Mouse (Mus musculus): ENCODE measurements around the gene Ccl8.

Gene Ccl8

DNA sequence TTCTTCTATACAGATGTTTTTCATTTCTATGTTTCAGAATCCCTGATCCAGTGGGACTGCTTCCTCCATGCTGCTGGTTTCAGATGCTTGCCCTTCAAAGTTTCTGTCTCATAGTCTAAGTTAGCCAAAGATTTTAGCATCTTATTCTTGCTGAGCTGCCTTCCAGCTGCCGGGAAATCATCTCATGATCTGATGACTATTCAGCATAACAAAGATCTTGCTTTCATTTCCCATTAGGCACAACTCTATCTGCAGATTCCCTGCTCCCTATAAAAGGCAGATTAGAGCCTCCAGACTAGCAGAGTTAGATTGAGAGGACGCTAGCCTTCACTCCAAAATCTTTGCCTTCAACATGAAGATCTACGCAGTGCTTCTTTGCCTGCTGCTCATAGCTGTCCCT lies at the start of gene Ccl8:
TSS of gene Ccl8 (plus strand) at position 301 of the 400 bp plus-strand sequence.
- in situ Hi-C loops (cut with MboI, MseI) = no loop called here

- in situ Hi-C loops (cut with MboI, MseI) = no loop called here
Observed at GRCm38 (mm10) chr11:82066953-82067571, 47.9 kb upstream of the Ccl8 start.

DNA sequence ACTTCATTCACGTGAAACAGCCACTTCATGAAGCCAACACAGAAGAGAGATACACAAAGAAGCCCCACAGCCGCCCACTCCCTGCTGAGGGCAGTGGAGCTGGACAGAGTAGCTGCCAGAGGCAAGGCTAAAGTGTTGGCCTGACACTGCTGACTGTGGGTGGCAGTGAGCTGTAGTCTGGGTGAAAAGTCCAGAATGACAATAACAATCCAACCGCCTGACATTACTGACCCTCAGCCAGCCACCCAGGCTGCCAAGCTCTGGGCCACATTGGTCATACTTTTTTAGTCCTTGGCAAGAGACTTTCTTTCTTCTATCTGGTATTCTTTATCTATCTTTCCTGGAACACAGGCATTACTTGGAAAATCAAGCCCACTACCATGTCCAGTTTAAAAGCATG lies 43.9 kb upstream of the Ccl8 start:
- in situ Hi-C loops (cut with MboI, MseI) = no loop called here

GRCm38 (mm10) chr11:82072374-82072773 lies 42.6 kb upstream of the Ccl8 start:
- in situ Hi-C loops (cut with MboI, MseI) = no loop called here

GRCm38 (mm10) chr11:82072984-82073383 lies 42.0 kb upstream of the Ccl8 start:
- in situ Hi-C loops (cut with MboI, MseI) = no loop called here

- in situ Hi-C loops (cut with MboI, MseI) = no loop called here
Observed at GRCm38 (mm10) chr11:82073686-82074085, 41.3 kb upstream of the Ccl8 start.

GRCm38 (mm10) chr11:82077031-82077430 lies 38.0 kb upstream of the Ccl8 start:
- in situ Hi-C loops (cut with MboI, MseI) = no loop called here

DNA sequence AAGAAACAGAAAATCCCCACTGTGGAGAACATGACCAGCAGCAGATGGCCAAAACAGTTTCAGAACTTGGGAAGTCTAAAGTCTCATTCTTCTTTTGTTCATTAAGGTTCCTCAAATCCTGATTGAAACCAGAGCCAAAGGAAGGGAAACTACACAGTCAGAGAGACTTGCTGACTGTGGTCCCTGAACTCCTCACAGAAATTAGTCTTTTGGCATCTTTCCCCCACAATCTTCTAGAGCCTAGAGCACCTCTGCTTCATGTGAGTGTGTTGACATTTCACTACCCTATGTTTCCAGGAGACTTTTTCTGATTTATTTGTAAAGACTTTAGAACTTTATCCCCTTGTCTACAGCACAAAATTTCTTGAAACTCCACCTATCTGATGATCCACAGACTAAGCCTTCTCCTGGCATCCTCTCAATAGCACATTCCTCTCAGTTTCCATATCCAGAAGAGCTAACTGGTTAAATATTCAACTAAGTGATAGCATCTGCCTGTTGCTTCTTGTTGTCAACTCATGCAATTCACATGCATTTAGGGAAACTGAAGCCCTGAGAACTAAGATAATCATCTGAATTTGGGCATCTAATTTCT lies 36.8 kb upstream of the Ccl8 start:
- in situ Hi-C loops (cut with MboI, MseI) = no loop called here

DNA sequence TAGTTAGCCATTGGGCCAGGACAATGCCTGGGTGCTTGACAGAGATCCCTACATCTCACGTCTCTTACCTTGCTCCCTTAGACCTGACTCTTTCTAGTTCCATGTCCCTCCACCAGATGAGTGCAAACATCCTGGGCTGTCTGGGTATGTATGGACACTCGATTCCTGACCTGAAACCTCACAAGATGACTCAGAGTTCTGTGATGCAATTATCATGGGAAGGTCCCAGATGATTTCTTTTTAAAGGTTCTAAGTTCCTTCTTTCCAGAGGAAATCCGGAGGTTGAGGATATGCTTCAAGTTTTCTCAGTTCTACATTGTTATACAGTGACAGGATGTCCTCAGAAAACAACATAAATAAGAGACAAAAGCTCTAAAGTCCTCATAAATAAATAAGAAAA lies 34.1 kb upstream of the Ccl8 start:
- in situ Hi-C loops (cut with MboI, MseI) = loop anchor here (10.0 kb wide), 1 partner anchor 686 kb away; no protein-coding TSS in a partner anchor

- in situ Hi-C loops (cut with MboI, MseI) = loop anchor here (10.0 kb wide), 1 partner anchor 690 kb away; no protein-coding TSS in a partner anchor
Observed at GRCm38 (mm10) chr11:82084360-82084759, 30.6 kb upstream of the Ccl8 start.

DNA sequence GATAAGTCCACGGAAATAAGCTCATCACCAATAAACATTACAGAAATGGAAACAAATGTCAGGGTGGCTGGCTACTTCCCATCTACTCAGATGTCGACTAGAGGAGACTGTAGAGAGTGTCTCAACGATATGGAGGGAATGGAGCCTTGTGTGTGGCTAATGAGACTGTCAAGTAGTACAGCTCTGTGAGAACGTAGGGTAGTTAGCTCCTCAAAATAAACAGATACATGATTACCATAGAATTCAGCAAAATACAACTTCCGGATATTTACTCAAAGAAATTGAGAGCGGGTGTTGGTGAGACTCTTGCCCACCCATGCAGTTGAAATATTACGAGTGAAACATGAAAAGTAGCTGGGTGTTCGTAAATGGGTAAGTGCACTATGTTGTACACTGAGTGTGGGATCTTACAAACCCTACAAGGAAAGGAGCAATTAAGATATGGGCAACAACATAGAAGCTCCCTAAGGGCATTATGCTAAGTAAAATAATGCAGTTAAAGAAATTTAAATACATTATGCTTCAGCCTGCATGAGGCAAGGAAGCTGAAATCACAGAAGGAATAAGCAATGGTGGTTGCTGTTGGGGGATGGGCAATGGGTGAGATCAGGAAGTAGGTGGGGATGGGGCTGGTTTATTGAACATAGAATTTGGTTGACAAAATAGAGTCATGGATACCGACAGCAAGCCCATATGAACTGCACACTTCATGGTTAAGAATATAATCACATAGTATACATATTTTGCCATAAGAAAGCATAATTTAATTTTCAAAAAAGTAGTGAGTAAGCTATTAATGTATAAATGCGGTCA lies 15.3 kb upstream of the Ccl8 start:
- in situ Hi-C loops (cut with MboI, MseI) = no loop called here

GRCm38 (mm10) chr11:82101087-82101486 lies 13.9 kb upstream of the Ccl8 start:
- in situ Hi-C loops (cut with MboI, MseI) = no loop called here

GRCm38 (mm10) chr11:82101529-82101928 lies 13.5 kb upstream of the Ccl8 start, which contains the start of gene Ccl12:
Gene Ccl12, plus strand, starts transcription at chr11:82101845.
- in situ Hi-C loops (cut with MboI, MseI) = no loop called here

GRCm38 (mm10) chr11:82109611-82110010 lies 5.4 kb upstream of the Ccl8 start:
- in situ Hi-C loops (cut with MboI, MseI) = no loop called here

DNA sequence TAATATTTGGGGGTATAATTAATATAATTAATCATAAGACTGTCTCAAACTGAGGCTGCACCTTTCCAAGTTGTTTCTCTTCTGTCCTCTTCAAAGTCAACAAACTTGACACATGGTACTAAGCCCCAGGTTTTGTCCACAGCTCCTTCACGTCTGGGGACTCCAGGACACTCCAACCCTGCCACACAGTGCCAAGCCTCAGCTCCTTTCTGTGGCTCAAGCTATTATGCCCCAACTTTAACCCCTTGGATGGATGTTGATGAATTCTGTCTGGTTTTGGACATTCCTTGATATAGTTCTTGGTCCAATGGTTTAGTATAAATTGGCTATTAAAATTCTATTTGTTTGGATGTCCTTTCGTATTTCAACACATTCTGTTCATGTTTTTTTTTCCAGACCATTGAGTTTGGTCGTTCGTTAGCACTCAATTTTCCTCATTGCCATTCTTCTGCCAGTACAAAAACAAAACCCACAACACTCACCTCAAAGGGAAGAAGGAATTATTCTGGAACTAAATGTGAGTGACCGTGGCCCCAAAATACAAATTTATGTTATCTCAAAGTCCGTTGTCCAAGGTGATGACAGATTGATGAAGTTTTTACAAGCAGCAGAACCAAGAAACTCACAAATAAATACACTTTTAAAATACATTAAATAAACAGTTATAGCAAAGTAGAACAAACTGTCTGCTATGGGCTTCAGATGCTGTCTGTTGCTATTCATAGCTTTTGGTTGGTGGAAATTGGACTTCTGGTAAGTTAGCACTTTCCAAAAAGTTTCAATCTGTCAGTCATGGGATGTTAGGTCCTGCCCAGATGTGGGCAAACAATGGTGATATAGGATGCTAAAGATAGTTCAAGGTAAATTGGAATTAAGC lies 4.4 kb upstream of the Ccl8 start:
- in situ Hi-C loops (cut with MboI, MseI) = no loop called here

- in situ Hi-C loops (cut with MboI, MseI) = no loop called here
Observed at GRCm38 (mm10) chr11:82116041-82116440, 1.1 kb downstream of the Ccl8 start.

DNA sequence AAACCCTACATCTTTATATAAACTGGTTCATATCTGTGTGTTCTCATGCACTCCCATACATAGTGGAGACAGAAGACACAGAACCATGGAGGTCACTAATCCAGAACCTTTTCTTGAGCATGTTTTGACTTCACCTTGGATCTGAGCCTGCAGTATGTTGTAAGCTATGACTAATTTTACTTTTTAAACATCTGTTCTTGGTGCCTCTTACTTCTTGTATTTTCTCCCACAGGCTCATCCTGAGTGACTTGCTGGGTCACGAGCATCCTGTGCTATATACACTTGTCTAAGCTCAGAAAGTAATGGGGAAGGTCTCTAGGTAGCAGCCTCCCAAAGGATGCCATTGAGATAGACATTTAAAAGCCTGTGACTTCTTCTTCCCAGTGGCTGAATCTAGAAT lies 18.0 kb downstream of the Ccl8 start:
- in situ Hi-C loops (cut with MboI, MseI) = no loop called here

- in situ Hi-C loops (cut with MboI, MseI) = no loop called here
Observed at GRCm38 (mm10) chr11:82136196-82136595, 21.2 kb downstream of the Ccl8 start.

DNA sequence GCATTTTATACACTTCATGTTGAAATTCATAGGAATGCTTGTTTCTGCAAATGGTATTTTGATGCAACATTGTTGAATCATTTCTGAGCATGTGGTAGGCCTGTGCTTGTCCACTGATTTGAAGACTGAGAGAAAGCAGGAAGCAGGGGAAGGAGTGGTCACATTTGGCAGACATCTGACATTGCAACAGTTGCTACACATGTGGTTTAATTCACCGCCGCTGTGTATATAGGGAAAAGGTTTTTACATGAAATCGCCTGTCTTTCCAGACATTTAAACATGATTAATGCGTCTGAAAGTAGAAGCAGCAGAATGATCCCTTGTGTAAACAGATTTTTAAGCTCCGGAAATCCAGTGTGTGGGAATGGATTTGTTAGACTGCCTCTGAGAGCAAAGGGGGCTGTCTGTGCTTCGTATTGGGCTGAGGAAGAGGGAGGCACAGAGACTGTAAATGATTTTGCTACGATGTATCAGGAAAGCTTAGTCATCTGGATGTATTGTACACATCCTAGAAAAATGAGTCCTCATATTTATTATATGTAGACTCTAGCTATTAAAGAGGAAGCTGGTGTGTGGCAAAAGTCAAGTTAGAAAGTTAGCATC lies 24.6 kb downstream of the Ccl8 start:
- in situ Hi-C loops (cut with MboI, MseI) = no loop called here

DNA sequence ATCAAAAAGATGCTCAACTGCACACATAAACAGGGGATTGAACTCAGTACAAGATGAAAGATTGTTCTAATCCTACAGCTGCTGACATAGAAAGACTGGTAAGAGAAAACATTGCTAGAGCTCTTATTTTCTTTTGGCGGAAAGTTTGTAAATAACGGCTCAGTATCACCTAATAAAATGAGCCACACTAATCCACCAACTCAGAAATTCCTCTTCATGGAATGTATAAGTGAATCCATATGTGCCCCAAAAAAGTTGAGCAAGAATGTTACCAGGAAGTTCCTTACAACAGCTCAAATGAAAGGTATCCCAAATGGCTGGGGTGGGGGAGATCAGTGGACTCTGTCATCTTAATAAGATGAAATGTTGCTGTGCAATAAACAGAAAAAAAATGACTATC lies 44.1 kb downstream of the Ccl8 start:
- in situ Hi-C loops (cut with MboI, MseI) = no loop called here

- in situ Hi-C loops (cut with MboI, MseI) = no loop called here
Observed at GRCm38 (mm10) chr11:82163285-82163684, 48.3 kb downstream of the Ccl8 start.

Data from T-helper 1 cell (primary cell).